Mouse (Mus musculus): ENCODE data around the gene Hspb7. TPM values are rescaled to one million over a fixed set of nuclear protein-coding genes. Genes with fewer than 3 reads are reported as not detected.

Hspb7 gene
- polyA plus RNA-seq, 1 experiment from 2014 or later = 5.6 TPM

GRCm38 (mm10) chr4:141425484-141426479, 5.2 kb downstream of the Hspb7 start:
- Histone ChIP-seq H3K9ac (ENCODE audit: low read length) (peak overlapping the region; percentile 71), H3K9me3 (replicated peaks; ENCODE audit: control insufficient read depth, low read length) (no peaks in the 10 kb centered on the region), H3K4me3 (replicated peaks; ENCODE audit: low read length) (peak overlapping the region; percentile 47), H3K4me1 (ENCODE audit: control insufficient read depth, insufficient read depth, low read length) (peaks cover 29% of the 10 kb centered on the region), H3K4me2 (ENCODE audit: low read depth, low read length) (peak overlapping the region; percentile 74), H3K36me3 (ENCODE audit: control insufficient read depth, insufficient read depth, low read length) (no peaks in the 10 kb centered on the region), H3K27ac (ENCODE audit: low read length) (peak overlapping the region; percentile 36), H3K27me3 (ENCODE audit: control insufficient read depth, insufficient read depth, low read length) (no peaks in the 10 kb centered on the region)
- peak; percentile 78 for ATAC-seq (ENCODE audit: insufficient read depth, low FRiP score)
- WGBS = 4% methylated on average over 36 of the region's 36 CpGs

- WGBS = 48% methylated on average over 10 of the region's 10 CpGs
- Histone ChIP-seq H3K4me2 (ENCODE audit: low read depth, low read length) (no peak overlapping the region), H3K9ac (ENCODE audit: low read length) (no peak overlapping the region), H3K4me1 (ENCODE audit: control insufficient read depth, insufficient read depth, low read length) (peaks cover 18% of the 10 kb centered on the region), H3K27ac (ENCODE audit: low read length) (peak overlapping the region; percentile 36; the same call in 1 of the 2 replicates), H3K9me3 (replicated peaks; ENCODE audit: control insufficient read depth, low read length) (no peaks in the 10 kb centered on the region), H3K4me3 (replicated peaks; ENCODE audit: low read length) (no peak overlapping the region), H3K27me3 (ENCODE audit: control insufficient read depth, insufficient read depth, low read length) (no peaks in the 10 kb centered on the region), H3K36me3 (ENCODE audit: control insufficient read depth, insufficient read depth, low read length) (no peaks in the 10 kb centered on the region)
- no peak for ATAC-seq (ENCODE audit: insufficient read depth, low FRiP score)
Measured at GRCm38 (mm10) chr4:141426796-141427745, 6.5 kb downstream of the Hspb7 start.

GRCm38 (mm10) chr4:141427921-141428320, 7.3 kb downstream of the Hspb7 start:
- 86% methylated on average over 13 of the region's 13 CpGs for WGBS
- ATAC-seq (ENCODE audit: insufficient read depth, low FRiP score) = no peak
- no peak overlapping the region for H3K4me2 ChIP-seq (ENCODE audit: low read depth, low read length)
- H3K27me3 ChIP-seq (ENCODE audit: control insufficient read depth, insufficient read depth, low read length) = no peaks in the 10 kb centered on the region
- H3K9ac ChIP-seq (ENCODE audit: low read length) = no peak overlapping the region
- H3K4me1 ChIP-seq (ENCODE audit: control insufficient read depth, insufficient read depth, low read length) = peaks cover 18% of the 10 kb centered on the region
- no peaks in the 10 kb centered on the region for H3K9me3 ChIP-seq (replicated peaks; ENCODE audit: control insufficient read depth, low read length)
- no peaks in the 10 kb centered on the region for H3K36me3 ChIP-seq (ENCODE audit: control insufficient read depth, insufficient read depth, low read length)
- no peak overlapping the region for H3K4me3 ChIP-seq (replicated peaks; ENCODE audit: low read length)
- no peak overlapping the region for H3K27ac ChIP-seq (ENCODE audit: low read length)

GRCm38 (mm10) chr4:141429381-141429780, 8.8 kb downstream of the Hspb7 start:
- Histone ChIP-seq H3K4me3 (replicated peaks; ENCODE audit: low read length) (no peak overlapping the region), H3K27me3 (ENCODE audit: control insufficient read depth, insufficient read depth, low read length) (no peaks in the 10 kb centered on the region), H3K9me3 (replicated peaks; ENCODE audit: control insufficient read depth, low read length) (no peaks in the 10 kb centered on the region), H3K4me2 (ENCODE audit: low read depth, low read length) (no peak overlapping the region), H3K4me1 (ENCODE audit: control insufficient read depth, insufficient read depth, low read length) (peaks cover 18% of the 10 kb centered on the region), H3K27ac (ENCODE audit: low read length) (no peak overlapping the region), H3K9ac (ENCODE audit: low read length) (no peak overlapping the region), H3K36me3 (ENCODE audit: control insufficient read depth, insufficient read depth, low read length) (no peaks in the 10 kb centered on the region)
- WGBS = 77% methylated on average over 6 of the region's 6 CpGs
- ATAC-seq (ENCODE audit: insufficient read depth, low FRiP score) = no peak

GRCm38 (mm10) chr4:141429847-141430246, 9.3 kb downstream of the Hspb7 start:
- H3K36me3 ChIP-seq (ENCODE audit: control insufficient read depth, insufficient read depth, low read length) = no peaks in the 10 kb centered on the region
- H3K4me2 ChIP-seq (ENCODE audit: low read depth, low read length) = no peak overlapping the region
- no peak overlapping the region for H3K27ac ChIP-seq (ENCODE audit: low read length)
- H3K4me1 ChIP-seq (ENCODE audit: control insufficient read depth, insufficient read depth, low read length) = peaks cover 18% of the 10 kb centered on the region
- no peak overlapping the region for H3K4me3 ChIP-seq (replicated peaks; ENCODE audit: low read length)
- no peaks in the 10 kb centered on the region for H3K27me3 ChIP-seq (ENCODE audit: control insufficient read depth, insufficient read depth, low read length)
- no peak overlapping the region for H3K9ac ChIP-seq (ENCODE audit: low read length)
- 51% methylated on average over 9 of the region's 9 CpGs for WGBS
- ATAC-seq (ENCODE audit: insufficient read depth, low FRiP score) = no peak
- H3K9me3 ChIP-seq (replicated peaks; ENCODE audit: control insufficient read depth, low read length) = no peaks in the 10 kb centered on the region

GRCm38 (mm10) chr4:141430997-141431396, 10.4 kb downstream of the Hspb7 start:
- Histone ChIP-seq H3K36me3 (ENCODE audit: control insufficient read depth, insufficient read depth, low read length) (no peaks in the 10 kb centered on the region), H3K4me2 (ENCODE audit: low read depth, low read length) (no peak overlapping the region), H3K9me3 (replicated peaks; ENCODE audit: control insufficient read depth, low read length) (no peaks in the 10 kb centered on the region), H3K9ac (ENCODE audit: low read length) (no peak overlapping the region), H3K4me3 (replicated peaks; ENCODE audit: low read length) (no peak overlapping the region), H3K27me3 (ENCODE audit: control insufficient read depth, insufficient read depth, low read length) (no peaks in the 10 kb centered on the region), H3K27ac (ENCODE audit: low read length) (no peak overlapping the region), H3K4me1 (ENCODE audit: control insufficient read depth, insufficient read depth, low read length) (peaks cover 15% of the 10 kb centered on the region)
- no peak for ATAC-seq (ENCODE audit: insufficient read depth, low FRiP score)
- whole genome bisulfite sequencing = 41% methylated on average over 9 of the region's 9 CpGs

- 57% methylated on average over 14 of the region's 14 CpGs for WGBS
- Histone ChIP-seq H3K4me3 (replicated peaks; ENCODE audit: low read length) (no peak overlapping the region), H3K4me2 (ENCODE audit: low read depth, low read length) (no peak overlapping the region), H3K9ac (ENCODE audit: low read length) (no peak overlapping the region), H3K36me3 (ENCODE audit: control insufficient read depth, insufficient read depth, low read length) (no peaks in the 10 kb centered on the region), H3K9me3 (replicated peaks; ENCODE audit: control insufficient read depth, low read length) (no peaks in the 10 kb centered on the region), H3K4me1 (ENCODE audit: control insufficient read depth, insufficient read depth, low read length) (no peaks in the 10 kb centered on the region), H3K27ac (ENCODE audit: low read length) (no peak overlapping the region), H3K27me3 (ENCODE audit: control insufficient read depth, insufficient read depth, low read length) (no peaks in the 10 kb centered on the region)
- no peak for ATAC-seq (ENCODE audit: insufficient read depth, low FRiP score)
Measured at GRCm38 (mm10) chr4:141432666-141433065, 12.1 kb downstream of the Hspb7 start.

GRCm38 (mm10) chr4:141433191-141433590, 12.6 kb downstream of the Hspb7 start:
- no peaks in the 10 kb centered on the region for H3K36me3 ChIP-seq (ENCODE audit: control insufficient read depth, insufficient read depth, low read length)
- H3K9ac ChIP-seq (ENCODE audit: low read length) = no peak overlapping the region
- WGBS = 77% methylated on average over 18 of the region's 18 CpGs
- no peak overlapping the region for H3K4me2 ChIP-seq (ENCODE audit: low read depth, low read length)
- no peaks in the 10 kb centered on the region for H3K4me1 ChIP-seq (ENCODE audit: control insufficient read depth, insufficient read depth, low read length)
- no peaks in the 10 kb centered on the region for H3K27me3 ChIP-seq (ENCODE audit: control insufficient read depth, insufficient read depth, low read length)
- H3K9me3 ChIP-seq (replicated peaks; ENCODE audit: control insufficient read depth, low read length) = no peaks in the 10 kb centered on the region
- H3K4me3 ChIP-seq (replicated peaks; ENCODE audit: low read length) = no peak overlapping the region
- H3K27ac ChIP-seq (ENCODE audit: low read length) = no peak overlapping the region
- no peak for ATAC-seq (ENCODE audit: insufficient read depth, low FRiP score)
